Mouse (Mus musculus): ENCODE measurements around the gene Sult3a2. TPM values are rescaled to one million over a fixed set of nuclear protein-coding genes. Genes with fewer than 3 reads are reported as not detected.

Gene Sult3a2
- polyA plus RNA-seq, 1 experiment from 2014 or later = not detected

- H3K27ac ChIP-seq = no peak overlapping the region
- no peaks in the 10 kb centered on the region for H3K9me3 ChIP-seq
- no peaks in the 10 kb centered on the region for H3K36me3 ChIP-seq
- no peak for ATAC-seq
- H3K27me3 ChIP-seq = no peaks in the 10 kb centered on the region
- H3K4me3 ChIP-seq (replicated peaks) = no peak overlapping the region
- no peak overlapping the region for H3K9ac ChIP-seq (replicated peaks)
- H3K4me1 ChIP-seq (replicated peaks) = no peaks in the 10 kb centered on the region
- H3K4me2 ChIP-seq (replicated peaks) = no peak overlapping the region
- 35% methylated on average over 6 of the region's 6 CpGs for WGBS
Measured at GRCm38 (mm10) chr10:33723764-33724163, 62.7 kb downstream of the Sult3a2 start.

- Histone ChIP-seq H3K27ac (no peak overlapping the region), H3K4me1 (replicated peaks) (no peaks in the 10 kb centered on the region), H3K4me3 (replicated peaks) (no peak overlapping the region), H3K9ac (replicated peaks) (no peak overlapping the region), H3K4me2 (replicated peaks) (no peak overlapping the region), H3K9me3 (no peaks in the 10 kb centered on the region), H3K36me3 (no peaks in the 10 kb centered on the region), H3K27me3 (no peaks in the 10 kb centered on the region)
- WGBS = 72% methylated on average over 4 of the region's 4 CpGs
- ATAC-seq = no peak
Measured at GRCm38 (mm10) chr10:33721827-33722438, 64.6 kb downstream of the Sult3a2 start.

Other genes with a start within 250 kb of the Sult3a2 start
- gene Clvs2, start 161.9 kb downstream of the Sult3a2 start, polyA plus RNA-seq (2015; fragmentation: Nextera tagmentation; extraction: Ambion mirVana) = 14.9 and 15.1 TPM in 2 replicates
- gene Sult3a1, start 71.0 kb upstream of the Sult3a2 start, polyA plus RNA-seq (2015; fragmentation: Nextera tagmentation; extraction: Ambion mirVana) = not detected in 2 replicates
- 0.31 and 0.59 TPM in 2 replicates for gene Rsph4a, start 118.4 kb upstream of the Sult3a2 start, polyA plus RNA-seq (2015; fragmentation: Nextera tagmentation; extraction: Ambion mirVana)
- 27.2 and 27.3 TPM in 2 replicates for gene Zup1, start 164.6 kb upstream of the Sult3a2 start, polyA plus RNA-seq (2015; fragmentation: Nextera tagmentation; extraction: Ambion mirVana)
- 131 and 138 TPM in 2 replicates for gene Rwdd1, start 232.9 kb upstream of the Sult3a2 start, polyA plus RNA-seq (2015; fragmentation: Nextera tagmentation; extraction: Ambion mirVana)